In genomic region chr15:50963606-50964005, GRCm38 (mm10) we compare ENCODE assay signal across 27 mouse cellular contexts.
A peak's percentile ranks its signal among the peaks of the same experiment; 100 is the strongest.
DNase-seq lines count a peak whose midpoint lies in the region; TF ChIP-seq lines count a peak whose summit lies in the region.
"Had no signal": no experiment of that assay in that cellular context is flagged by ENCODE, and none has a peak within 500 bp of the region (broad histone marks: within the 10 kb centered on the region; RNA-seq: fewer than 3 reads in every experiment).

No protein-coding gene starts in this region.

- no peak overlapping the region for H3K4me3 ChIP-seq in ES-Bruce4 (ENCODE audit: low read depth, low read length)
- H3K4me3 ChIP-seq in ES-E14 (ENCODE audit: insufficient read depth in 1 of 2, low read depth in 1 of 2, low read length in 2 of 2, poor library complexity in 1 of 2, severe bottlenecking in 1 of 2): no peak overlapping the region
- H3K4me3 ChIP-seq: embryonic facial prominence, embryonic 12.5 days; erythroblast, embryonic 14.5 days; forebrain, embryonic 12.5 days; heart, embryonic 10.5 days; heart, embryonic 15.5 days; midbrain, embryonic 10.5 days had no signal

- no peak for TF ChIP-seq CTCF in ES-Bruce4 (IDR thresholded peaks at IDR 0.05; ENCODE audit: low read depth, low read length)

- no peaks in the 10 kb centered on the region for H3K4me1 ChIP-seq in ES-Bruce4 (ENCODE audit: control insufficient read depth, insufficient read depth, low read length)
- H3K4me1 ChIP-seq in ES-E14 (ENCODE audit: control insufficient read depth in 2 of 2, insufficient read depth in 2 of 2, low read length in 2 of 2, poor library complexity in 1 of 2): no peaks in the 10 kb centered on the region
- H3K4me1 ChIP-seq: embryonic facial prominence, embryonic 12.5 days; heart, embryonic 10.5 days; heart, embryonic 15.5 days had no signal

- H3K9me3 ChIP-seq in ES-Bruce4 (replicated peaks; ENCODE audit: control insufficient read depth, insufficient read depth, low read length, poor library complexity, severe bottlenecking) (no peaks in the 10 kb centered on the region), ES-E14 (ENCODE audit: control insufficient read depth, insufficient read depth, low read depth, low read length) (no peaks in the 10 kb centered on the region)
- H3K9me3 ChIP-seq: embryonic facial prominence, embryonic 12.5 days; forebrain, embryonic 12.5 days; heart, embryonic 10.5 days; heart, embryonic 15.5 days; midbrain, embryonic 10.5 days had no signal

- H3K9ac ChIP-seq in ES-Bruce4 (ENCODE audit: low read depth, poor library complexity, severe bottlenecking) (no peak overlapping the region), ES-E14 (ENCODE audit: insufficient read depth, low read depth, low read length, poor library complexity, severe bottlenecking) (no peak overlapping the region)
- H3K9ac ChIP-seq: embryonic facial prominence, embryonic 12.5 days; forebrain, embryonic 12.5 days; forebrain, postnatal 0 days; heart, embryonic 15.5 days; liver, embryonic 14.5 days had no signal

- no peak for TF ChIP-seq POLR2A in ES-Bruce4 (IDR thresholded peaks at IDR 0.05; ENCODE audit: insufficient read depth, low read length)

- peak; percentile 78 for TF ChIP-seq EP300 in ES-Bruce4 (IDR thresholded peaks at IDR 0.05; ENCODE audit: insufficient read depth, low read depth, low read length)

- H3K27me3 ChIP-seq in ES-Bruce4 (ENCODE audit: control insufficient read depth, insufficient read depth, low read length, poor library complexity, severe bottlenecking): no peaks in the 10 kb centered on the region
- H3K27me3 ChIP-seq: embryonic facial prominence, embryonic 12.5 days; heart, embryonic 15.5 days had no signal

- H3K27ac ChIP-seq in ES-Bruce4 (ENCODE audit: insufficient read depth, low read length): no peak overlapping the region
- H3K27ac ChIP-seq in ES-E14 (ENCODE audit: insufficient read depth, low read depth, low read length, poor library complexity, severe bottlenecking): no peak overlapping the region
- H3K27ac ChIP-seq: embryonic facial prominence, embryonic 12.5 days; forebrain, embryonic 12.5 days; heart, embryonic 10.5 days; heart, embryonic 15.5 days; liver, embryonic 14.5 days; midbrain, embryonic 10.5 days had no signal

- in situ Hi-C loops in ES-E14 (cut with MboI; ENCODE audit: low sequenced_read_pairs in 2 of 2, unreplicated experiment in 2 of 2): no loop called here

- H3K36me3 ChIP-seq in ES-Bruce4 (ENCODE audit: control insufficient read depth, insufficient read depth, low read length, poor library complexity, severe bottlenecking) (no peaks in the 10 kb centered on the region), ES-E14 (ENCODE audit: control insufficient read depth, insufficient read depth, low read length, poor library complexity, severe bottlenecking) (no peaks in the 10 kb centered on the region)
- H3K36me3 ChIP-seq: embryonic facial prominence, embryonic 12.5 days; forebrain, embryonic 12.5 days; heart, embryonic 10.5 days; heart, embryonic 15.5 days; midbrain, embryonic 10.5 days had no signal

- peak; percentile 4 for DNase-seq in adrenal gland, postnatal 14 days
- no peak for DNase-seq in adrenal gland, postnatal 4 days (ENCODE audit: low spot score in 2 of 2)
- DNase-seq in ES-E14 (ENCODE audit: low read depth, low spot score): peak; percentile 61
- peak; percentile 42 for DNase-seq in brain, adult 2 months (ENCODE audit: low read depth, low spot score)
- DNase-seq in embryo, embryonic 9.5 days (ENCODE audit: extremely low spot score): no peak
- no peak for DNase-seq in thymus, postnatal 25 days
- no peak for DNase-seq in lung, postnatal 14 days
- DNase-seq: cerebellum, adult 8-10 months; cerebellum, postnatal 25 days; forebrain, postnatal 0 days; gastrocnemius, postnatal 10 days; heart, adult 11 months; kidney, adult 18-20 months; kidney, postnatal 10 days; layer of hippocampus, adult 9-11 months; liver; lung, adult 2 months; lung, postnatal 10 days; right cerebral cortex, postnatal 14 days had no signal

TF ChIP-seq in ES-E14, 5 proteins besides CTCF, POLR2A, EP300 and RAD21:
- TF ChIP-seq CHD2 (IDR thresholded peaks at IDR 0.05; ENCODE audit: low read depth, low read length) (no peak), HCFC1 (IDR thresholded peaks at IDR 0.05; ENCODE audit: borderline replicate concordance, insufficient read depth, low read length) (no peak), ZNF384 (IDR thresholded peaks at IDR 0.05; ENCODE audit: low read depth, low read length) (no peak), ZC3H11A (IDR thresholded peaks at IDR 0.05; ENCODE audit: borderline replicate concordance, low read depth, low read length) (no peak), MAFK (IDR thresholded peaks at IDR 0.05; ENCODE audit: insufficient read depth, low read depth, low read length) (no peak)
TF ChIP-seq in ES-E14: peak in this region for 0.

Comparison
In these comparisons a context has a peak if more than half of its experiments do, and no peak if none do; other contexts are left out.
1. DNase-seq: peak in adrenal gland, postnatal 14 days (single experiment), ES-E14 (single experiment) and brain, adult 2 months (single experiment); none in adrenal gland, postnatal 4 days (0 of 2), embryo, embryonic 9.5 days (single experiment), thymus, postnatal 25 days (single experiment) and lung, postnatal 14 days (single experiment).